Comparison of ENCODE assay signal across 14 mouse cellular contexts in genomic region chr11:101585031-101585430, GRCm38 (mm10). TPM values are rescaled to one million over a fixed set of nuclear protein-coding genes. Genes with fewer than 3 reads are reported as not detected.
"Had no signal": no experiment of that assay in that cellular context is flagged by ENCODE, and none has a peak within 500 bp of the region (broad histone marks: within the 10 kb centered on the region; RNA-seq: fewer than 3 reads in every experiment).

No protein-coding gene starts in this region.

RNA-seq across cellular contexts. Expression of gene Gm11634, which starts 14.0 kb away (rescaled TPM):
- total RNA-seq: megakaryocyte progenitor cell, adult 5-6 weeks; midbrain, postnatal 0 days; monocyte, adult 5-6 weeks; neutrophil, adult 5-6 weeks had no signal
- polyA plus RNA-seq: lung, embryonic 14.5 days; lung, embryonic 16.5 days; midbrain, embryonic 11.5 days; midbrain, embryonic 13.5 days; midbrain, embryonic 15.5 days; midbrain, postnatal 0 days; neural tube, embryonic 12.5 days; neural tube, embryonic 14.5 days; stomach, embryonic 14.5 days; stomach, embryonic 16.5 days; thymus, postnatal 0 days had no signal
